Mouse (Mus musculus) cortical plate, adult 2 months (tissue): ENCODE measurements around the gene Gm11492.

Source experiments
- CTCF ChIP-seq: fragments of 200-500 bp; IDR thresholded peaks from 2 replicates; pipeline ENCODE4 v1.5.1; 2011; ENCODE audit warnings: mild to moderate bottlenecking, control low read depth, low read length; ENCODE audit not compliant: insufficient read depth; ENCODE audit errors: extremely low read depth
- POLR2A ChIP-seq: fragments of 200-500 bp; IDR thresholded peaks from 2 replicates; pipeline ENCODE4 v1.6.1; 2011; ENCODE audit warnings: mild to moderate bottlenecking, low read length, control low read depth; ENCODE audit not compliant: insufficient read depth; ENCODE audit errors: extremely low read depth

DNA sequence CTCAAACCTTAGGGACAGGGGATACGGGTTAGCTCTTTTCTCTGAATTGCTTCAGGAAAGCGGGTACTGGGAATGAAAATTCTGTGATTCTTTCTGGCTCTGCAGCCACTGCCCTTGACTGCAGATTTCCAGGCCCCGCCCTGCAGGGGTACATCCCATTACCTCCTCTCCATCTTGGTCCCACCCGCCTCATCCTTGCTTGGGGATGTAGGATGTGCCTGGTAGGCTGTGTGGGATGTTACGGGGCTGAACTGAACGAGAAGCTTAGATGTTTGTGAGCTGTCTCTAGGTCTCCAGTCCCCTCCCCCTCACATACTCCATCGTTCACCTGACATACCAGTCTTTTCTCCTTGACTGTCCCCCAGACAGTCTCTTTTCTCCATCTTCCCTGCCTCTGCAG is 29.5 kb downstream of the Gm11492 start:
- TF ChIP-seq POLR2A: no peak
- TF ChIP-seq CTCF: no peak
